Mouse (Mus musculus) ES-Bruce4 (cell line): ENCODE data around the gene Lrig1. TPM values are rescaled to one million over a fixed set of nuclear protein-coding genes. Genes with fewer than 3 reads are reported as not detected.

Experiments
- H3K27ac ChIP-seq: 2 replicates; pipeline ENCODE4 v1.5.1; 2012; ENCODE audit warnings: low read length, inconsistent platforms; ENCODE audit not compliant: insufficient read depth
- H3K27me3 ChIP-seq: 2 replicates; pipeline ENCODE4 v1.6.1; 2012; ENCODE audit warnings: mild to moderate bottlenecking, low read length, inconsistent platforms; ENCODE audit not compliant: control insufficient read depth, poor library complexity, insufficient read depth, severe bottlenecking
- H3K36me3 ChIP-seq: 2 replicates; pipeline ENCODE4 v1.6.1; 2012; ENCODE audit warnings: inconsistent platforms, mild to moderate bottlenecking, low read length, moderate library complexity; ENCODE audit not compliant: control insufficient read depth, poor library complexity, insufficient read depth, severe bottlenecking
- H3K4me1 ChIP-seq: one replicate; pipeline ENCODE4 v1.8.1; 2011; ENCODE audit warnings: low read length; ENCODE audit not compliant: control insufficient read depth, insufficient read depth
- H3K4me3 ChIP-seq: 2 replicates; pipeline ENCODE4 v1.5.1; 2011; ENCODE audit warnings: low read depth, mild to moderate bottlenecking, low read length
- H3K9ac ChIP-seq: 2 replicates; pipeline ENCODE4 v1.6.1; 2012; ENCODE audit warnings: low read depth, mild to moderate bottlenecking, inconsistent platforms; ENCODE audit not compliant: poor library complexity, severe bottlenecking
- H3K9me3 ChIP-seq: replicated peaks from 2 replicates; pipeline ENCODE4 v1.6.1; 2012; ENCODE audit warnings: mild to moderate bottlenecking, low read length, inconsistent platforms; ENCODE audit not compliant: control insufficient read depth, poor library complexity, insufficient read depth, severe bottlenecking
- CTCF ChIP-seq: IDR thresholded peaks from one replicate; pipeline ENCODE4 v1.8.1; 2011; ENCODE audit warnings: low read depth, low read length
- EP300 ChIP-seq: IDR thresholded peaks from 2 replicates; pipeline ENCODE4 v1.6.1; 2011; ENCODE audit warnings: low read depth, low read length; ENCODE audit not compliant: insufficient read depth
- POLR2A ChIP-seq: IDR thresholded peaks from one replicate; pipeline ENCODE4 v1.8.1; 2011; ENCODE audit warnings: low read length; ENCODE audit not compliant: insufficient read depth
- polyA plus RNA-seq: library from polyadenylated mRNA; stranded (reverse); fragments of >200 nt; gene quantifications from 2 replicates; pipeline ENCODE4 v1.2.4, GENCODE M21; 2011; ENCODE audit warnings: low read depth; ENCODE audit not compliant: missing spikeins, insufficient read depth, insufficient read length

The Lrig1 gene
- polyA plus RNA-seq, 1 experiment, result 7.3 TPM

- Histone ChIP-seq H3K9ac (no peak overlapping the region), H3K4me3 (no peak overlapping the region), H3K4me1 (peaks cover 2% of the 10 kb centered on the region), H3K27me3 (no peaks in the 10 kb centered on the region), H3K36me3 (no peaks in the 10 kb centered on the region), H3K9me3 (no peaks in the 10 kb centered on the region), H3K27ac (no peak overlapping the region)
- TF ChIP-seq CTCF (no peak), POLR2A (no peak), EP300 (no peak)
Observed at GRCm38 (mm10) chr6:94595206-94595605, 104.8 kb downstream of the Lrig1 start.

- H3K27me3 ChIP-seq, result no peaks in the 10 kb centered on the region
Observed at GRCm38 (mm10) chr6:94594711-94595110, 105.2 kb downstream of the Lrig1 start.

DNA sequence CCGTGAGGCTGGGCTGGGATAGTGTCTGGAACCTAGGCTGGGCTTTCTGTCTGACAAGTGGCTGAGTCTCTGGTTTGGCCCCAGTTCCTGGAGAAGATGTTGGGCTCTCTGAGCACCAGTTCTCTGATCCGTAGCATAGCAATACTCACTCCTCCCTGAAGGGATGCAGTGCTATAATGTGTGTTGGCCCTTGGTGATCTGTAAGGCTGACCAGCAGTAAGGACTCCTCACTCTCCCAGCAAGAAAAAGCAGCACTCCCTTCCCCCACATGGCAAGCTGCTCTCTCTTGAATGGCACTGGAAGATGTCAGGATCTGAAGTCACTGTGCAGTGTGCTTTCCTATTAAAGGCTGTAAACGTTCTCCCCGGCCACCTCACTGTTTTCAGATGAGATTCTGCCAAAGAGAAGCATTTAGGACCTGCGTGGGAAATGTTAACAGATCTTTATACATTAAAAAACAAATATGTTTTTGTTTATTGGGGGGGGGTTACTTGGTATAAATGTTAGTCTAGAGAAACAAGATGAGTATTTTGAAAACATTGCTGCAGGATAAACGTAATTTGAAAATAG, 105.8 kb downstream of the Lrig1 start:
- Histone ChIP-seq H3K4me1 (peaks cover 2% of the 10 kb centered on the region), H3K9ac (no peak overlapping the region), H3K36me3 (no peaks in the 10 kb centered on the region), H3K27ac (no peak overlapping the region), H3K4me3 (no peak overlapping the region), H3K27me3 (no peaks in the 10 kb centered on the region), H3K9me3 (no peaks in the 10 kb centered on the region)
- no peak for TF ChIP-seq POLR2A

More at GRCm38 (mm10) chr6:94594711-94595110, 105.2 kb downstream of the Lrig1 start:
- Histone ChIP-seq H3K27ac (no peak overlapping the region), H3K9me3 (no peaks in the 10 kb centered on the region), H3K9ac (no peak overlapping the region), H3K36me3 (no peaks in the 10 kb centered on the region), H3K4me1 (peaks cover 2% of the 10 kb centered on the region), H3K4me3 (no peak overlapping the region)
- no peak for TF ChIP-seq EP300
- TF ChIP-seq POLR2A, result no peak
- TF ChIP-seq CTCF, result no peak

DNA sequence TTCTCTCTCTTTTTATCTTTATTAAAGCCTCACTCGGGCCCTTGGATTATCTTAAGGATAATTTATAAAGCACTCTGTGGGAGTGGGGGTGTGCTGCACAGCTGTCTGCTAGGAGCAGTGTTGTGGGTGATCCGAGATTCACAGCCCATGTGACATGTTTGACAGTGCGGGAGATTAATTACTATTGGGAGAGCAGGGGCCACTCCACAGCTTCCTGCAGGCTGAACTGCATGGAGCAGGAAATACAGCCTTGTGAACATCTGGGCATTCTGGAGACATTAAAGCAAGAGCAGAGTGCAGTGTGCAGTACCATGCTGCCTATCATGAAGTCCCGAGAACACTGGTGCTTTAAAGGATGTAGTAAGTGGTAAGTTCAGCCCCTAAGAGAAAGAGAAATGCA, 107.2 kb downstream of the Lrig1 start:
- Histone ChIP-seq H3K4me3 (no peak overlapping the region), H3K4me1 (peaks cover 2% of the 10 kb centered on the region), H3K36me3 (no peaks in the 10 kb centered on the region), H3K27me3 (no peaks in the 10 kb centered on the region), H3K9ac (no peak overlapping the region), H3K27ac (no peak overlapping the region), H3K9me3 (no peaks in the 10 kb centered on the region)
- no peak for TF ChIP-seq CTCF
- no peak for TF ChIP-seq POLR2A
- TF ChIP-seq EP300, result no peak

DNA sequence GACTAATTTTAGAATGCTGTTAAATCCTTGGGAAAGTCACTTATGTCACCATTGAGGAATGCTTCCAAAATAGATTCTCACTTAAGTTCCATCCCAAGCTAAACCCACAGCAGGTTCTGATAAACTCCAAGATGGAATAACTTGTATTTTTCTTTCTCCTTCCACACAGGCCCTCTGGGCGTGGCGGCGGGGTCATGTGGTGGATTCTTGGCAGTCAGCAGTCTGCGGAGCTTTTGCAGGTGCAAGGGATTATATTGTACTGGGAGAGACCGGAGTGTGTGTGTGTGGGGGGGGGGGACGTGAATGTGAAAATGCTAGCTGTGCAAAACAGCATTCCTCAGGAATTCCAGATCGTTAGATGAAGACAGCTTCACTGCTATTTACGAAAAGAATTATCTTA, 107.7 kb downstream of the Lrig1 start:
- TF ChIP-seq EP300, result no peak
- no peak for TF ChIP-seq CTCF
- no peak for TF ChIP-seq POLR2A
- no peak overlapping the region for H3K27ac ChIP-seq
- H3K4me1 ChIP-seq, result peaks cover 2% of the 10 kb centered on the region
- no peaks in the 10 kb centered on the region for H3K27me3 ChIP-seq
- H3K4me3 ChIP-seq, result no peak overlapping the region
- no peaks in the 10 kb centered on the region for H3K36me3 ChIP-seq
- H3K9me3 ChIP-seq, result no peaks in the 10 kb centered on the region
- H3K9ac ChIP-seq, result no peak overlapping the region

DNA sequence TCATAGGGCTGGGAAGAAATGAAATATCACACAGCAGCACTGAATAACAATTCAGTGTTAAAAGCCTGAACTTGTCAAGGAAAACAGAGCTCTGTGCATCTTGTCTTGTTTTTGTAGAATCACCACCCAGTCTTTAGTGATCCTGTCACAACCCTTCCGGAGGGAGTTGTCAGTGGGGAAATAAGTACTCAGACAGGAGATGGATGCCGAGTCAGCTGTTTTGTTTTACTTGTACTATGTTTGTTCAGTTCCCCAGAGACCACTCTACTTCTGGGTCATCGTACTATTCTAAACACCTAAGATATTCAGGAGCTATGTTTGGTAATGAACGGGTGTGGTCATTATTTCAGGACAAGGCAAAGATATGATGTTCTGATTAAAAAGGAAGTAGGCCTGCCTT, 111.6 kb downstream of the Lrig1 start:
- Histone ChIP-seq H3K27me3 (no peaks in the 10 kb centered on the region), H3K9ac (no peak overlapping the region), H3K27ac (no peak overlapping the region), H3K4me3 (no peak overlapping the region), H3K9me3 (no peaks in the 10 kb centered on the region), H3K4me1 (peaks cover 2% of the 10 kb centered on the region), H3K36me3 (no peaks in the 10 kb centered on the region)
- TF ChIP-seq EP300, result no peak
- no peak for TF ChIP-seq CTCF
- no peak for TF ChIP-seq POLR2A
